Mouse (Mus musculus): Measurements from ENCODE around the gene 4930407I10Rik.

DNA sequence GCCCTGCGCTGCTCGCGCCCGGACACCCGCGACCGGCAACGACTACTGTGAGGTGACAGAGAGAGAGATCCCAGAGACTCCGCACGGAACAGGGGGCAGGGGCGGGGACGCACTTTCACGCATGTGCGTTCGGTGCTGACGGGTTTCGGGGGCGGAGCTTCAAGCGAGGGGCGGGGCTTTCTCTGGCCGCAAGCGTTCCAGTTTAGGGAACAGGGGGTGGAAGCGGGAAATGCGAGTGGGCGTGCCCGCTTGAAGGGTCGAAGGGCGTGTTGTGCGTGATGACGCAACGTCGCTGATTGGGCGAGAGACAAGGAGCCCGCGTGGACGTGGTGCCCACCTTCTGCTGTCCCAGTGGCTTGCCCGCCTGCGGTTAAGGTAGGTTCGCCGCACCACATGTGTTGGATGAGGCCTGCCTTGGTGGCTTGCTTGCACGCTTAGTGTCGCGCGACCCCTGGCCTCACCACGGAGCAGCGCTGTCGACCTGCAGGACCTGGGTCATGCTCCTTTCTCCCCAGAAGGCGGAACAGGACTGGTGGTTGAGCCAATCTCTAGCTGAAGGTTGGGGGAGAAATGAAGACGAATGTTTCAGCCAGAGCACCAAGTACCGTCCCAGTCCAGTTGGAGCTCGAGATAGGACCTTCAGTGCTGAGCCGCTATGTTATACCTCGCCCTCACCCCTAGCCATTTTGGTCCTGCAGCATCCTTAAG, 42.7 kb upstream of the 4930407I10Rik start:
- TF ChIP-seq POLR2A (IDR thresholded peaks at IDR 0.05; ENCODE audit: control insufficient read depth, extremely low read depth, insufficient read depth, low read length, poor library complexity): peak; percentile 79
- TF ChIP-seq CTCF (IDR thresholded peaks at IDR 0.05; ENCODE audit: borderline replicate concordance, control insufficient read depth, extremely low read depth, insufficient read depth, low read length, poor library complexity): 0 out of 2 replicates have a peak, but pooled peaks have one; percentile 17

All from thymus, adult 2 months (tissue).